Mouse (Mus musculus): ENCODE results near the gene Plbd2. TPM values are rescaled to one million over a fixed set of nuclear protein-coding genes. Genes with fewer than 3 reads are reported as not detected.

Gene Plbd2
- polyA plus RNA-seq, 1 experiment from 2014 or later = 52.5 TPM

DNA sequence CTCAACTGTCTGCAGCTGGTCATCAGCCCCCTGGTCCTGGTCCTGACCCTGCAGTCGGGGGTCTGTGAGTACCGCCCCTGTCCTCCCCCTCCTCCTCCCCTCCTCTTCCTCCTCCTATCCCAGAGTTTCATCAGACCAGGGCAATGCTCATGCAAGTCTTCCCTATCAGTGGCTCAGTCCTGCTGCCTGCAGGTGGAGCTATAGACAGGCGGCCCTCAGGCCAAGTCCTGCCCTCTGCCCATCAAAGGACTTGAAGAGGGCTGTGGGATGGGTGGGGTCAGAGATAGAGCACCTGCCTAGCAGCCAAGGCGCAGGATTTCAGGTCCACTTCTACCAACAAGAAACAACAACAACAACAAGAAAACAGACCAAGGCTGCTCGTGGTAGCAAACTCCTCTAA lies 22.3 kb upstream of the Plbd2 start:
- WGBS = 30% methylated on average over 5 of the region's 5 CpGs
- ATAC-seq (ENCODE audit: insufficient number of reproducible peaks, insufficient read depth, low FRiP score, low TSS enrichment) = no peak
- Histone ChIP-seq H3K27me3 (no peaks in the 10 kb centered on the region), H3K4me1 (no peaks in the 10 kb centered on the region), H3K36me3 (no peaks in the 10 kb centered on the region), H3K4me2 (replicated peaks) (no peak overlapping the region), H3K9me3 (no peaks in the 10 kb centered on the region), H3K4me3 (no peak overlapping the region), H3K9ac (no peak overlapping the region), H3K27ac (no peak overlapping the region)

GRCm38 (mm10) chr5:120524736-120525135 lies 21.3 kb upstream of the Plbd2 start:
- WGBS = 93% methylated on average over 2 of the region's 2 CpGs
- Histone ChIP-seq H3K9ac (no peak overlapping the region), H3K9me3 (no peaks in the 10 kb centered on the region), H3K27ac (no peak overlapping the region), H3K4me3 (no peak overlapping the region), H3K4me1 (no peaks in the 10 kb centered on the region), H3K27me3 (no peaks in the 10 kb centered on the region), H3K36me3 (no peaks in the 10 kb centered on the region), H3K4me2 (replicated peaks) (no peak overlapping the region)
- no peak for ATAC-seq (ENCODE audit: insufficient number of reproducible peaks, insufficient read depth, low FRiP score, low TSS enrichment)

GRCm38 (mm10) chr5:120522649-120523048 lies 19.2 kb upstream of the Plbd2 start:
- Histone ChIP-seq H3K4me1 (no peaks in the 10 kb centered on the region), H3K27ac (no peak overlapping the region), H3K9ac (no peak overlapping the region), H3K4me2 (replicated peaks) (no peak overlapping the region), H3K4me3 (no peak overlapping the region), H3K27me3 (no peaks in the 10 kb centered on the region), H3K9me3 (no peaks in the 10 kb centered on the region), H3K36me3 (no peaks in the 10 kb centered on the region)
- WGBS = 83% methylated on average over 3 of the region's 3 CpGs
- no peak for ATAC-seq (ENCODE audit: insufficient number of reproducible peaks, insufficient read depth, low FRiP score, low TSS enrichment)

- Histone ChIP-seq H3K36me3 (no peaks in the 10 kb centered on the region), H3K4me2 (replicated peaks) (no peak overlapping the region), H3K4me3 (no peak overlapping the region), H3K9ac (no peak overlapping the region), H3K27me3 (no peaks in the 10 kb centered on the region), H3K27ac (no peak overlapping the region), H3K4me1 (peaks cover 18% of the 10 kb centered on the region), H3K9me3 (no peaks in the 10 kb centered on the region)
- WGBS = 50% methylated on average over 9 of the region's 9 CpGs
- no peak for ATAC-seq (ENCODE audit: insufficient number of reproducible peaks, insufficient read depth, low FRiP score, low TSS enrichment)
These were observed 14.1 kb upstream of the Plbd2 start for GRCm38 (mm10) chr5:120517552-120517951.

GRCm38 (mm10) chr5:120516221-120516984 lies 13.0 kb upstream of the Plbd2 start:
- no peaks in the 10 kb centered on the region for H3K9me3 ChIP-seq
- H3K9ac ChIP-seq = no peak overlapping the region
- ATAC-seq (ENCODE audit: insufficient number of reproducible peaks, insufficient read depth, low FRiP score, low TSS enrichment) = no peak
- H3K36me3 ChIP-seq = no peaks in the 10 kb centered on the region
- peaks cover 18% of the 10 kb centered on the region for H3K4me1 ChIP-seq
- no peak overlapping the region for H3K4me3 ChIP-seq
- H3K4me2 ChIP-seq (replicated peaks) = no peak overlapping the region
- 59% methylated on average over 15 of the region's 15 CpGs for WGBS
- no peak overlapping the region for H3K27ac ChIP-seq
- H3K27me3 ChIP-seq = peaks cover 2% of the 10 kb centered on the region; the same call in 1 of the 2 replicates

DNA sequence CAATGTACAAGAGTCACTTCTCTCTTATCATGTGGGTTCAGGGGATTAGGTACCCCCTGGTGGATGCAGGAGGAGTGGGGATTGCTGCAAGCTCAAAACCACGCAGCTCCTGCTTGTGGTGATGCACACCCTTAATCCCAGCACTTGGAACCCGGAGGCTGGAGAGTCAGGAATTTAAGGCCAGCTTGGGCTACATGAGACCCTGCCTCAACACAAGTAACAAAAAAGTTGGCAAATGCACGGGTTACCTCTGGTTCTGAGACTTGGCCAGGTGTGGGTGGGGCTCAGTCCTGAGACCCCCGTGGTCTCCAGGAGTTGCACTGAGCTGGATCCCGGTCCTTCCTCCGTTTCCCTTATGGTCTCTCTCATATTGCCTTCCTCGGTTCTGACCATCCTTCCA lies 12.0 kb upstream of the Plbd2 start:
- H3K36me3 ChIP-seq = no peaks in the 10 kb centered on the region
- WGBS = 69% methylated on average over 7 of the region's 7 CpGs
- no peak overlapping the region for H3K4me3 ChIP-seq
- ATAC-seq (ENCODE audit: insufficient number of reproducible peaks, insufficient read depth, low FRiP score, low TSS enrichment) = no peak
- H3K9me3 ChIP-seq = no peaks in the 10 kb centered on the region
- no peak overlapping the region for H3K4me2 ChIP-seq (replicated peaks)
- H3K9ac ChIP-seq = no peak overlapping the region
- H3K27me3 ChIP-seq = peaks cover 3% of the 10 kb centered on the region; the same call in 1 of the 2 replicates
- H3K4me1 ChIP-seq = peaks cover 18% of the 10 kb centered on the region
- 0 out of 2 replicates have a peak overlapping the region, but pooled peaks have one; percentile 50 for H3K27ac ChIP-seq

GRCm38 (mm10) chr5:120514754-120515153 lies 11.3 kb upstream of the Plbd2 start:
- Histone ChIP-seq H3K36me3 (no peaks in the 10 kb centered on the region), H3K9me3 (no peaks in the 10 kb centered on the region), H3K27ac (peak overlapping the region; percentile 50), H3K4me2 (replicated peaks) (no peak overlapping the region), H3K9ac (no peak overlapping the region), H3K4me3 (no peak overlapping the region), H3K27me3 (peaks cover 3% of the 10 kb centered on the region; the same call in 1 of the 2 replicates), H3K4me1 (peaks cover 18% of the 10 kb centered on the region)
- 16% methylated on average over 4 of the region's 4 CpGs for WGBS
- no peak for ATAC-seq (ENCODE audit: insufficient number of reproducible peaks, insufficient read depth, low FRiP score, low TSS enrichment)

- H3K36me3 ChIP-seq = no peaks in the 10 kb centered on the region
- H3K9ac ChIP-seq = no peak overlapping the region
- peak overlapping the region; percentile 50; the same call in 1 of the 2 replicates for H3K27ac ChIP-seq
- no peak for ATAC-seq (ENCODE audit: insufficient number of reproducible peaks, insufficient read depth, low FRiP score, low TSS enrichment)
- no peak overlapping the region for H3K4me3 ChIP-seq
- no peak overlapping the region for H3K4me2 ChIP-seq (replicated peaks)
- WGBS = 82% methylated on average over 9 of the region's 9 CpGs
- H3K4me1 ChIP-seq = peaks cover 18% of the 10 kb centered on the region
- H3K27me3 ChIP-seq = peaks cover 3% of the 10 kb centered on the region; the same call in 1 of the 2 replicates
- H3K9me3 ChIP-seq = no peaks in the 10 kb centered on the region
These were observed 10.7 kb upstream of the Plbd2 start for GRCm38 (mm10) chr5:120514031-120514677.

- no peak for ATAC-seq (ENCODE audit: insufficient number of reproducible peaks, insufficient read depth, low FRiP score, low TSS enrichment)
- Histone ChIP-seq H3K27ac (no peak overlapping the region), H3K27me3 (peaks cover 3% of the 10 kb centered on the region; the same call in 1 of the 2 replicates), H3K9ac (no peak overlapping the region), H3K4me2 (replicated peaks) (no peak overlapping the region), H3K4me3 (no peak overlapping the region), H3K9me3 (no peaks in the 10 kb centered on the region), H3K4me1 (peaks cover 18% of the 10 kb centered on the region), H3K36me3 (no peaks in the 10 kb centered on the region)
- WGBS = 43% methylated on average over 15 of the region's 15 CpGs
These were observed 9.6 kb upstream of the Plbd2 start for GRCm38 (mm10) chr5:120512911-120513555.

DNA sequence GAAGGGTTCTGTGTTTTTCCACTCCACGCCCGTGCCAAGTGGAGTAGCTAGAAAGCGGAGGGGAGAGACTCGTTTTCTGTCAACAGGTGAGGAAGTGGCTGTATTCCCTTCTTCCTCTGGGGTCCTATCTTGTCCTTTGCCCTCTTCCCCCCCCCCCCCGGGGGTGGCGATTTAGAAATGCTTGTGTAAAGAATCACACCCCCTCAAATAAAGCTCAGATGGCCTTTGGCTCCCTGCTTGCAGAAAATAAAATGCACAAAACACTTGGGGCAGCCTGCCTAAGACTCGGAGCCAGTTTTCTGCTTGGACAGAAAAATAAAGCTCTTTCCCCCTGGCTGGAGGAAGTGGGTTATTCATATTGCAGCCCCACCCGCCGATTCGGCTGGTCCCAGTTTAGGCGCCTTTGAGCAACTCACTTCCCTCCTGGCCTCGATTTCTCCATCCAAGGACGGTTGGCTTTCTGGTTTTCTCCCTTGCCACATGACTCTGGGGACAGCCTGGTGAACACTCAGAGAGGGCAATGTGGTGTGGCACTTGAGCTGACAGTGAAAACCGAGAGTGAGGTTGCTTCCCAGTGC lies 8.3 kb upstream of the Plbd2 start:
- Histone ChIP-seq H3K36me3 (no peaks in the 10 kb centered on the region), H3K9me3 (no peaks in the 10 kb centered on the region), H3K27ac (no peak overlapping the region), H3K4me1 (peaks cover 18% of the 10 kb centered on the region), H3K4me3 (peak overlapping the region; percentile 45), H3K27me3 (peaks cover 3% of the 10 kb centered on the region; the same call in 1 of the 2 replicates), H3K9ac (peak overlapping the region; percentile 0; the same call in 1 of the 2 replicates), H3K4me2 (replicated peaks) (peak overlapping the region; percentile 63)
- 37% methylated on average over 14 of the region's 14 CpGs for WGBS
- ATAC-seq (ENCODE audit: insufficient number of reproducible peaks, insufficient read depth, low FRiP score, low TSS enrichment) = no peak

GRCm38 (mm10) chr5:120510982-120511642 lies 7.7 kb upstream of the Plbd2 start, which contains the start of gene Slc8b1:
Slc8b1 (plus strand) TSS chr5:120511168.
- Histone ChIP-seq H3K27me3 (peaks cover 3% of the 10 kb centered on the region; the same call in 1 of the 2 replicates), H3K4me1 (peaks cover 18% of the 10 kb centered on the region), H3K4me3 (peak within 1 kb of the TSS; percentile 45), H3K9me3 (no peaks in the 10 kb centered on the region), H3K9ac (peak within 1 kb of the TSS; percentile 0; the same call in 1 of the 2 replicates), H3K4me2 (replicated peaks) (peak within 1 kb of the TSS; percentile 63), H3K36me3 (no peaks in the 10 kb centered on the region), H3K27ac (no peak within 1 kb of the TSS)
- peak; percentile 29; the same call in 1 of the 2 replicates for ATAC-seq (ENCODE audit: insufficient number of reproducible peaks, insufficient read depth, low FRiP score, low TSS enrichment)
- 1% methylated on average over 34 of the region's 36 CpGs for WGBS
